Comparison of ENCODE assay signal across 24 mouse cellular contexts in genomic region chr16:97418749-97419453, GRCm38 (mm10). TPM values are rescaled to one million over a fixed set of nuclear protein-coding genes. Genes with fewer than 3 reads are reported as not detected.
DNase-seq lines count a peak whose midpoint lies in the region; ATAC-seq lines count a peak whose summit lies in the region.
"Had no signal": no experiment of that assay in that cellular context is flagged by ENCODE, and none has a peak within 500 bp of the region (broad histone marks: within the 10 kb centered on the region; RNA-seq: fewer than 3 reads in every experiment).

No protein-coding gene starts in this region.

- H3K27ac ChIP-seq in embryonic facial prominence, embryonic 10.5 days (replicated peaks), result no peak overlapping the region
- H3K27ac ChIP-seq: embryonic facial prominence, embryonic 13.5 days; heart, embryonic 15.5 days; limb, embryonic 15.5 days; liver, embryonic 15.5 days; midbrain, embryonic 15.5 days; stomach, postnatal 0 days had no signal

- H3K4me3 ChIP-seq in embryonic facial prominence, embryonic 10.5 days, result no peak overlapping the region
- H3K4me3 ChIP-seq: embryonic facial prominence, embryonic 13.5 days; heart, embryonic 15.5 days; limb, embryonic 15.5 days; liver, embryonic 15.5 days; midbrain, embryonic 15.5 days; myocyte had no signal

- WGBS in embryonic facial prominence, embryonic 10.5 days, result 84% methylated on average over 6 of the region's 6 CpGs

- no peak for DNase-seq in frontal cortex, postnatal 14 days (ENCODE audit: low spot score in 2 of 2)
- DNase-seq in right cerebral cortex, postnatal 14 days, result peak; percentile 21
- no peak for DNase-seq in right cerebral cortex, adult 2 months (ENCODE audit: low spot score in 2 of 2)
- DNase-seq in left cerebral cortex, postnatal 10 days (ENCODE audit: extremely low spot score in 1 of 2, low spot score in 2 of 2), result peak; percentile 35 to 69
- no peak for DNase-seq in embryonic facial prominence, embryonic 10.5 days (ENCODE audit: low spot score)
- no peak for DNase-seq in adrenal gland, postnatal 4 days (ENCODE audit: low spot score in 2 of 2)
- DNase-seq: adrenal gland, postnatal 36 days; cerebellum, adult 2 months; gastrocnemius, postnatal 14 days; heart, adult 18-20 months; kidney, adult 11 months; kidney, postnatal 10 days had no signal

- intact Hi-C loops in left cerebral cortex, postnatal 10 days (cut with DNase I), result loop anchor here (10.0 kb wide), 1 partner anchor 64 kb away; the partner anchor contains the start of gene Bace2

- no peaks in the 10 kb centered on the region for H3K4me1 ChIP-seq in embryonic facial prominence, embryonic 10.5 days
- H3K4me1 ChIP-seq: embryonic facial prominence, embryonic 13.5 days; limb, embryonic 15.5 days; liver, embryonic 15.5 days; midbrain, embryonic 15.5 days had no signal

- ATAC-seq in frontal cortex, adult (ENCODE audit: low TSS enrichment), result peak; percentile 73
- ATAC-seq: CD4-positive, CD25-positive, alpha-beta regulatory T cell, adult 4 months had no signal

- H3K9me3 ChIP-seq in embryonic facial prominence, embryonic 10.5 days, result no peaks in the 10 kb centered on the region
- H3K9me3 ChIP-seq: embryonic facial prominence, embryonic 13.5 days; G1E; heart, embryonic 15.5 days; limb, embryonic 15.5 days; liver, embryonic 15.5 days; midbrain, embryonic 15.5 days had no signal

- no peaks in the 10 kb centered on the region for H3K36me3 ChIP-seq in embryonic facial prominence, embryonic 10.5 days (replicated peaks)
- H3K36me3 ChIP-seq: embryonic facial prominence, embryonic 13.5 days; G1E; heart, embryonic 15.5 days; limb, embryonic 15.5 days; liver, embryonic 15.5 days; midbrain, embryonic 15.5 days had no signal

- H3K27me3 ChIP-seq in embryonic facial prominence, embryonic 10.5 days (replicated peaks; ENCODE audit: low read depth, poor library complexity, severe bottlenecking), result no peaks in the 10 kb centered on the region; the same call in 1 of the 2 replicates
- H3K27me3 ChIP-seq: embryonic facial prominence, embryonic 13.5 days; heart, embryonic 15.5 days; limb, embryonic 15.5 days; liver, embryonic 15.5 days; midbrain, embryonic 15.5 days had no signal

RNA-seq across cellular contexts. Expression of gene Mx1, which starts 43.8 kb away (rescaled TPM):
- total RNA-seq in left cerebral cortex, postnatal 10 days (2021), result 1 to 10 TPM in 1 of 2 experiments, under 1 TPM in 1; 0.73 to 1.2 TPM
- polyA plus RNA-seq in embryonic facial prominence, embryonic 10.5 days (2016; fragmentation: Nextera tagmentation; extraction: Ambion mirVana), result not detected in 2 replicates
- 1 to 10 TPM; 1.8 to 1.9 TPM for total RNA-seq in adrenal gland, postnatal 4 days (2021)
- polyA plus RNA-seq: G1E; heart, embryonic 15.5 days; hindbrain, embryonic 11.5 days; neural tube, embryonic 14.5 days had no signal

Comparison
In these comparisons a context has a peak if more than half of its experiments do, and no peak if none do; other contexts are left out.
1. DNase-seq: peak in right cerebral cortex, postnatal 14 days (single experiment) and left cerebral cortex, postnatal 10 days (2 of 2); none in frontal cortex, postnatal 14 days (0 of 2), right cerebral cortex, adult 2 months (0 of 2), embryonic facial prominence, embryonic 10.5 days (single experiment) and adrenal gland, postnatal 4 days (0 of 2).